Mouse (Mus musculus): Measurements from ENCODE around the gene Il13ra2. TPM values are rescaled to one million over a fixed set of nuclear protein-coding genes. Genes with fewer than 3 reads are reported as not detected.

Il13ra2 gene
- polyA plus RNA-seq (2012; rRNA removed): 0.23 and 0.83 TPM in 2 replicates

DNA sequence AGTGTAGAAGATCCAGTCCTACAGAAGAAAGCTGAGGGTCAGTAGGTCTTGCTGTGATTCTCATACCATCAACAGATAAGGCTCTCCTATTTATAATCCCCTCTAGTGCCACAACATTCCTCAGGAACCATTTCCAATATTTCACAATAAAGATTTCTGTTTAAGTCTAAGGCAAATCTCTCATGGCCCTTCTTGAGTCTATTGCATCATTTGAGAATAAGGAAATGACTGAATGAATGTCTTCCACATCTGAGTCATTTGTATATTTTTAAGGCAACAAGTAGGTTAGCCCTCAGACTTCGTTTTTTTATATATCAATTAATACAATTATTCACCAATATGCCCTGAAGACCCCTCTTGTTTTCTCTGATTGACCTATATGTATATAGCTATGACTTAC is at the start of gene Il13ra2:
Gene Il13ra2, minus strand, starts transcription at position 64 of the 400 bp plus-strand sequence.

DNA sequence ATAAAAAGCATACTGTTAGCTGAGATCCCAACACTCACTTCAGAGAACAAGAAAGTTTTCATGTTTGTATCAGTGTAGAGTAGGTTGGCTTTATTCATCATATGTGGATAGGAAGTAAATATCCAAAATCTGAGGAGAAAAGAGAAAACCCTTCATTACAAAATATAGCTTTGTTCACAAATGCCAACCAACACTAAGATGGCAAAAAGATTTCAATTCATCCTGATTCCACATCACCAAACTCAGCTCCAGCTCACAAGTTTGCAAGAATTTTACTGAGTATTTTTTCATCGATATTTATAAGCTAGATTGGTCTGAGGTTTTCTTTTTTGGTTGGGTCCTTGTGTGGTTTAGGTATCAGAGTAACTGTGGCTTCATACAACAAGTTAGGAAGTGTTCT is 24.6 kb upstream of the Il13ra2 start, which contains the start of gene Vmn1r239-ps:
Gene Vmn1r239-ps, minus strand, starts transcription at position 101 of the 400 bp plus-strand sequence.

Other genes starting within 250 kb of the Il13ra2 start
- gene Vmn1r239-ps, start 24.5 kb upstream of the Il13ra2 start, polyA plus RNA-seq (2012; rRNA removed): not detected in 2 replicates
- gene Lrch2, start 124.9 kb upstream of the Il13ra2 start, polyA plus RNA-seq (2012; rRNA removed): 38.4 and 38.5 TPM in 2 replicates

All from central nervous system, embryonic 18 days (tissue).